In genomic region chr16:17148084-17148483, GRCm38 (mm10) we compare ENCODE assay signal across 8 mouse cellular contexts. TPM values are rescaled to one million over a fixed set of nuclear protein-coding genes. Genes with fewer than 3 reads are reported as not detected.
DNase-seq lines count a peak whose midpoint lies in the region; ATAC-seq lines count a peak whose summit lies in the region.

No protein-coding gene starts in this region.

- H3K27ac ChIP-seq in heart, embryonic 14.5 days (replicated peaks in 1 of 2; ENCODE audit: control insufficient read depth in 1 of 2, insufficient read depth in 1 of 2, low read depth in 2 of 2, low read length in 2 of 2): no peak overlapping the region
- H3K27ac ChIP-seq in liver, embryonic 12.5 days: peak overlapping the region; percentile 41; the same call in 1 of the 2 replicates

- no peak for ATAC-seq in erythroblast, adult 5-6 weeks (replicated peaks; ENCODE audit: low FRiP score, poor library complexity, severe bottlenecking)
- no peak for ATAC-seq in heart, embryonic 14.5 days (ENCODE audit: insufficient number of reproducible peaks, insufficient read depth, low FRiP score, low read depth)
- peak; percentile 51 for ATAC-seq in liver, embryonic 12.5 days

- peaks cover 8% of the 10 kb centered on the region for H3K27me3 ChIP-seq in erythroblast, embryonic 14.5 days (ENCODE audit: control insufficient read depth)
- H3K27me3 ChIP-seq in heart, embryonic 14.5 days (ENCODE audit: control insufficient read depth, insufficient read depth, low read length): no peaks in the 10 kb centered on the region
- no peaks in the 10 kb centered on the region for H3K27me3 ChIP-seq in liver, embryonic 12.5 days (replicated peaks)

- 12% methylated on average over 16 of the region's 16 CpGs for WGBS in heart, embryonic 14.5 days
- 4% methylated on average over 16 of the region's 16 CpGs for WGBS in liver, embryonic 12.5 days (ENCODE audit: insufficient replicate concordance)

- H3K36me3 ChIP-seq in erythroblast, embryonic 14.5 days (ENCODE audit: control insufficient read depth): peaks cover 25% of the 10 kb centered on the region
- H3K36me3 ChIP-seq in heart, embryonic 14.5 days (ENCODE audit: control insufficient read depth, insufficient read depth, low read length): peaks cover 17% of the 10 kb centered on the region
- H3K36me3 ChIP-seq in liver, embryonic 12.5 days: peaks cover 24% of the 10 kb centered on the region

- peak overlapping the region; percentile 69; the same call in 1 of the 2 replicates for H3K9ac ChIP-seq in heart, embryonic 14.5 days (ENCODE audit: low read length)
- H3K9ac ChIP-seq in liver, embryonic 12.5 days: peak overlapping the region; percentile 71

- peak overlapping the region; percentile 99 for H3K4me2 ChIP-seq in heart, embryonic 14.5 days (ENCODE audit: low read length)
- peak overlapping the region; percentile 99 for H3K4me2 ChIP-seq in liver, embryonic 12.5 days

- H3K9me3 ChIP-seq in erythroblast, embryonic 14.5 days (ENCODE audit: control insufficient read depth, low read length): no peaks in the 10 kb centered on the region
- H3K9me3 ChIP-seq in heart, embryonic 14.5 days (ENCODE audit: control insufficient read depth, low read length): no peaks in the 10 kb centered on the region
- no peaks in the 10 kb centered on the region for H3K9me3 ChIP-seq in liver, embryonic 12.5 days (replicated peaks)

- H3K4me1 ChIP-seq in erythroblast, embryonic 14.5 days (ENCODE audit: control insufficient read depth): peaks cover 23% of the 10 kb centered on the region
- H3K4me1 ChIP-seq in heart, embryonic 14.5 days (ENCODE audit: control insufficient read depth in 2 of 2, insufficient read depth in 2 of 2, low read length in 2 of 2): peaks cover 6 to 9% of the 10 kb centered on the region in 2 experiments; a peak in 3 of 4 replicates
- H3K4me1 ChIP-seq in liver, embryonic 12.5 days: peaks cover 22% of the 10 kb centered on the region

- peak; percentile 26 for DNase-seq in urinary bladder, postnatal 25 days (ENCODE audit: low spot score)
- DNase-seq in urinary bladder, postnatal 36 days (ENCODE audit: low spot score in 2 of 2): no peak
- DNase-seq in retina, embryonic 14.5 days (ENCODE audit: low spot score): peak; percentile 68
- DNase-seq in ovary, postnatal 10 days (ENCODE audit: low spot score): no peak

- H3K4me3 ChIP-seq in erythroblast, embryonic 14.5 days (replicated peaks): peak overlapping the region; percentile 66
- peak overlapping the region; percentile 61 to 84; a peak in 3 of 4 replicates for H3K4me3 ChIP-seq in heart, embryonic 14.5 days (ENCODE audit: control insufficient read depth in 1 of 2, insufficient read depth in 1 of 2, low read depth in 1 of 2, low read length in 2 of 2)
- peak overlapping the region; percentile 69 for H3K4me3 ChIP-seq in liver, embryonic 12.5 days

RNA-seq across cellular contexts. Expression of gene Ccdc116, which starts 1.1 kb away (rescaled TPM):
- 0.02 and 0.03 TPM in 2 replicates for polyA plus RNA-seq in erythroblast, embryonic 14.5 days (2012)
- total RNA-seq in erythroblast, adult 5-6 weeks (2015; ENCODE audit: low replicate concordance): 0.38 TPM in 1 of 2 replicates, not detected in the other
- total RNA-seq in erythroblast, adult 5-6 weeks (2017; ENCODE audit: low replicate concordance): not detected in 2 replicates
- polyA plus RNA-seq in heart, embryonic 14.5 days (2014; fragmentation: Nextera tagmentation; extraction: Ambion mirVana): 0.11 and 0.23 TPM in 2 replicates
- 0.80 and 1.3 TPM in 2 replicates for polyA plus RNA-seq in liver, embryonic 12.5 days (2016; fragmentation: Nextera tagmentation; extraction: Ambion mirVana)

RNA-seq across cellular contexts. Expression of gene Ydjc, which starts 3.7 kb away (rescaled TPM):
- 0.28 and 0.46 TPM in 2 replicates for polyA plus RNA-seq in erythroblast, embryonic 14.5 days (2012)
- 0.58 and 1.3 TPM in 2 replicates for total RNA-seq in erythroblast, adult 5-6 weeks (2015; ENCODE audit: low replicate concordance)
- total RNA-seq in erythroblast, adult 5-6 weeks (2017; ENCODE audit: low replicate concordance): 2.6 and 3.5 TPM in 2 replicates
- 3.9 and 5.3 TPM in 2 replicates for polyA plus RNA-seq in heart, embryonic 14.5 days (2014; fragmentation: Nextera tagmentation; extraction: Ambion mirVana)
- 18.5 and 18.8 TPM in 2 replicates for polyA plus RNA-seq in liver, embryonic 12.5 days (2016; fragmentation: Nextera tagmentation; extraction: Ambion mirVana)

RNA-seq across cellular contexts. Expression of gene Sdf2l1, which starts 15.9 kb away (rescaled TPM):
- 8.8 and 9.0 TPM in 2 replicates for polyA plus RNA-seq in erythroblast, embryonic 14.5 days (2012)
- 20.9 and 51.7 TPM in 2 replicates for total RNA-seq in erythroblast, adult 5-6 weeks (2015; ENCODE audit: low replicate concordance)
- total RNA-seq in erythroblast, adult 5-6 weeks (2017; ENCODE audit: low replicate concordance): 15.8 and 25.6 TPM in 2 replicates
- polyA plus RNA-seq in heart, embryonic 14.5 days (2014; fragmentation: Nextera tagmentation; extraction: Ambion mirVana): 26.4 and 32.4 TPM in 2 replicates
- 82.4 and 91.1 TPM in 2 replicates for polyA plus RNA-seq in liver, embryonic 12.5 days (2016; fragmentation: Nextera tagmentation; extraction: Ambion mirVana)

RNA-seq across cellular contexts. Expression of gene 2610318N02Rik, which starts 23.1 kb away (rescaled TPM):
- 3.3 and 5.0 TPM in 2 replicates for polyA plus RNA-seq in erythroblast, embryonic 14.5 days (2012)
- 2.9 and 4.0 TPM in 2 replicates for total RNA-seq in erythroblast, adult 5-6 weeks (2015; ENCODE audit: low replicate concordance)
- 1.7 and 2.0 TPM in 2 replicates for total RNA-seq in erythroblast, adult 5-6 weeks (2017; ENCODE audit: low replicate concordance)
- polyA plus RNA-seq in heart, embryonic 14.5 days (2014; fragmentation: Nextera tagmentation; extraction: Ambion mirVana): 13.7 and 18.1 TPM in 2 replicates
- 31.9 and 33.4 TPM in 2 replicates for polyA plus RNA-seq in liver, embryonic 12.5 days (2016; fragmentation: Nextera tagmentation; extraction: Ambion mirVana)

RNA-seq across cellular contexts. Expression of gene Ppil2, which starts 37.0 kb away (rescaled TPM):
- polyA plus RNA-seq in erythroblast, embryonic 14.5 days (2012): 10.4 and 11.9 TPM in 2 replicates
- total RNA-seq in erythroblast, adult 5-6 weeks (2015; ENCODE audit: low replicate concordance): 35.1 and 36.7 TPM in 2 replicates
- 57.7 and 79.4 TPM in 2 replicates for total RNA-seq in erythroblast, adult 5-6 weeks (2017; ENCODE audit: low replicate concordance)
- 97.6 and 107 TPM in 2 replicates for polyA plus RNA-seq in heart, embryonic 14.5 days (2014; fragmentation: Nextera tagmentation; extraction: Ambion mirVana)
- polyA plus RNA-seq in liver, embryonic 12.5 days (2016; fragmentation: Nextera tagmentation; extraction: Ambion mirVana): 72.7 and 77.5 TPM in 2 replicates

Comparison
In these comparisons a context has a peak if more than half of its experiments do, and no peak if none do; other contexts are left out.
1. DNase-seq: peak in urinary bladder, postnatal 25 days (single experiment) and retina, embryonic 14.5 days (single experiment); none in urinary bladder, postnatal 36 days (0 of 2) and ovary, postnatal 10 days (single experiment).
2. Peak in every context shown above with its lines, with median percentiles within 50 percentile points of each other: H3K4me3 ChIP-seq.